Mouse (Mus musculus) hindbrain, embryonic 14.5 days (tissue): ENCODE measurements at regions not wholly inside any gene's neighbourhood (a gene's known extent, or its start where the extent isn't known, plus 50 kb on each side); places are given as distances from the start of the nearest gene placed in this dataset.

Source experiments
- ATAC-seq: fragments of 200-750 bp; cut with Nextera tagmentation; 2 replicates; pipeline ENCODE4 v1.8.0; 2017; ENCODE audit warnings: moderate number of reproducible peaks, mild to moderate bottlenecking, moderate TSS enrichment, moderate library complexity; ENCODE audit not compliant: low FRiP score
- DNase-seq: peaks from one replicate; pipeline ENCODE4 v3.0.0-alpha.2; 2015; ENCODE audit warnings: low spot score
- H3K27ac ChIP-seq: fragments of 300-500 bp; sonication (generic); 2 replicates; pipeline ENCODE4 v1.5.1; 2014; ENCODE audit warnings: mild to moderate bottlenecking, moderate library complexity
- H3K27me3 ChIP-seq: fragments of 300-500 bp; sonication (generic); 2 replicates; pipeline ENCODE4 v1.6.1; 2014; ENCODE audit warnings: mild to moderate bottlenecking, low read length, mixed read lengths; ENCODE audit not compliant: control insufficient read depth, insufficient read depth
- H3K36me3 ChIP-seq: fragments of 300-500 bp; sonication (generic); replicated peaks from 2 replicates; pipeline ENCODE4 v1.6.1; 2014; ENCODE audit not compliant: control insufficient read depth, insufficient read depth
- H3K4me1 ChIP-seq: fragments of 300-500 bp; sonication (generic); replicated peaks from 2 replicates; pipeline ENCODE4 v1.6.1; 2014; ENCODE audit warnings: antibody characterized with exemption, low read length, mixed read lengths; ENCODE audit not compliant: control insufficient read depth, insufficient read depth
- H3K4me2 ChIP-seq: fragments of 300-500 bp; sonication (generic); replicated peaks from 2 replicates; pipeline ENCODE4 v1.6.1; 2014; ENCODE audit warnings: mild to moderate bottlenecking, moderate library complexity
- H3K4me3 ChIP-seq: fragments of 300-500 bp; sonication (generic); replicated peaks from 2 replicates; pipeline ENCODE4 v1.5.1; 2014; ENCODE audit warnings: mild to moderate bottlenecking, low read length
- H3K9ac ChIP-seq: fragments of 300-500 bp; sonication (generic); 2 replicates; pipeline ENCODE4 v1.6.1; 2014
- H3K9me3 ChIP-seq: fragments of 300-500 bp; sonication (generic); 2 replicates; pipeline ENCODE4 v1.6.1; 2016; ENCODE audit warnings: low read length; ENCODE audit not compliant: control insufficient read depth
- WGBS: fragments of 180-500 bp; shearing (Covaris S2); extraction: QIAGEN DNeasy Blood & Tissue Kit; methylation state at CpG from one replicate; pipeline ENCODE4 v1.1.7; 2014; 5-methylcytosine and 5-hydroxymethylcytosine counted together

DNA sequence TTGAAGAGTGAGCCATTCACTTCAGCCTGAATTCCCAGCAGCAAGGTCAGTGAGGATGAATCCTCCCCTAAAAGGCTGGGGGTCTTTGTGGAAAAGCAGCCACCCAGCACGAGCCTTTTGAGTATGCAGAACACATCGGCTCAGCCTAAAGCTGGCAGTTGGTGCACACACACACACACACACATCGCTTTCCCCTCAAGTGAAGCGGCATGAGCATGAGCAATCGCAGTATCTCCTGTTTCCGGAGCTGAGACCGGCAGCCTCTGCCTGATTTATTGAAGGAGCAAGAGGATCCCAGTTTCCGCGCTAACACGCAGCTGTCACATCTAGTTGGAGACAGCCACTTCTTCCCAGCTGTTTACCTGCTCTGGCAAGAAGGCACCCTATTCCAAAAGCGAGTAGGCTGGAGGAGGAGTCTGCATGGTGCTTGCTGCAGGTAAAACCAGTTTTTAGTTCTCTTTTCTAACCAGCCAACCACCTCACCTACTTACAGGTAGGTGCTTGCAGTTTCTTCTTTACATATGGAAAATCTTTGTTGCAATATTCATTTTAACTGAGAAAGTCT, 962.9 kb downstream of the Fam181b start:
- H3K9ac ChIP-seq = peak overlapping the region; percentile 54
- 4% methylated on average over 11 of the region's 11 CpGs for WGBS
- H3K4me2 ChIP-seq = peak overlapping the region; percentile 52
- ATAC-seq = peak; percentile 88
- H3K27me3 ChIP-seq = 0 out of 2 replicates have a peak, but pooled peaks cover 3% of the 10 kb centered on the region
- peak overlapping the region; percentile 24 for H3K4me3 ChIP-seq
- no peak overlapping the region; the same call in 1 of the 2 replicates for H3K27ac ChIP-seq
- no peaks in the 10 kb centered on the region for H3K36me3 ChIP-seq
- H3K4me1 ChIP-seq = no peaks in the 10 kb centered on the region; the same call in 1 of the 2 replicates
- peak; percentile 65 for DNase-seq
- no peaks in the 10 kb centered on the region for H3K9me3 ChIP-seq

DNA sequence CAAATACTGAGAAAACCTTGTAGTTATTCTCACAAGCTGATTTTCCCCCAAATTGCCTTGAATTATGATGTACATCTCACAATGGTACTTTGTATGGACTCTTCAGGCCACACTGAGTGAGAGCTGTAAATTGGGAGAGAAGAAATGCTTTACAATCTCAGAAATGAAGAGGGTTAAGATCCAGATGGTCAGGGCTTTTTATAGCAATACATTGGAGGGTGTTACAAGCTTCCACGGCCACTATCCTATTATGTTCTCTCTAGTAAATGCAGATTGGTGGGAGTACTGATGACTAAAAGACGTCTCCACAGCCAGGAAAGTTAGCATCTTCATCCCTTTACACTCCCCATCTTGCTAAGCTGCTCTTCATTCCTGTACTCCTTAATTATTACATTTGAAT, 965.8 kb downstream of the Fam181b start:
- no peaks in the 10 kb centered on the region; the same call in 1 of the 2 replicates for H3K4me1 ChIP-seq
- WGBS = 46% methylated on average over 2 of the region's 2 CpGs
- H3K36me3 ChIP-seq = no peaks in the 10 kb centered on the region
- no peak for ATAC-seq
- 0 out of 2 replicates have a peak, but pooled peaks cover 3% of the 10 kb centered on the region for H3K27me3 ChIP-seq
- no peak for DNase-seq
- 0 out of 2 replicates have a peak overlapping the region, but pooled peaks have one; percentile 0 for H3K4me2 ChIP-seq
- no peak overlapping the region for H3K4me3 ChIP-seq
- no peak overlapping the region for H3K27ac ChIP-seq
- H3K9me3 ChIP-seq = no peaks in the 10 kb centered on the region
- H3K9ac ChIP-seq = no peak overlapping the region

DNA sequence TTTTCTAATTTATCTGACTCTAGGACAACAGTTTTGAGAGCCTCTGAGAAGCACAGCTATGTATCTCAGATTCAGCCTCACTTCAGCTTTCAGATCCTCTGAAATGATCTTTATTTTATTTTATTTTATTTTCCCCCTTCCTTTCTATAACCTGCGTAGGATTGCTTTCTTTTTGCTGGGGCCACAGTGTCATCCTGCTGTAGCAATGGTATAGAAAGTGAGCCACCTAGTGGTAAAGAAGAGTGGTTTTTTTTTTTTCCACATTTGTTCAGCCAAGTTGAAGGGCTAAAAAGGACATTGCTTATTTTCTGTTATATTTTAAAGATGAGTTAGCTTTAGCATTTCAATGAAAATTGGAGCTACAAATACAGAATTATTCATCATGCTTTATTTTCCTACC, 966.4 kb downstream of the Fam181b start:
- Histone ChIP-seq H3K4me2 (0 out of 2 replicates have a peak overlapping the region, but pooled peaks have one; percentile 0), H3K9me3 (no peaks in the 10 kb centered on the region), H3K9ac (no peak overlapping the region), H3K36me3 (no peaks in the 10 kb centered on the region), H3K27me3 (0 out of 2 replicates have a peak, but pooled peaks cover under 1% of the 10 kb centered on the region), H3K4me1 (no peaks in the 10 kb centered on the region; the same call in 1 of the 2 replicates), H3K27ac (no peak overlapping the region), H3K4me3 (no peak overlapping the region)
- peak; percentile 70 for DNase-seq
- ATAC-seq = no peak
- WGBS = 7% methylated on average over 1 of the region's 1 CpGs

DNA sequence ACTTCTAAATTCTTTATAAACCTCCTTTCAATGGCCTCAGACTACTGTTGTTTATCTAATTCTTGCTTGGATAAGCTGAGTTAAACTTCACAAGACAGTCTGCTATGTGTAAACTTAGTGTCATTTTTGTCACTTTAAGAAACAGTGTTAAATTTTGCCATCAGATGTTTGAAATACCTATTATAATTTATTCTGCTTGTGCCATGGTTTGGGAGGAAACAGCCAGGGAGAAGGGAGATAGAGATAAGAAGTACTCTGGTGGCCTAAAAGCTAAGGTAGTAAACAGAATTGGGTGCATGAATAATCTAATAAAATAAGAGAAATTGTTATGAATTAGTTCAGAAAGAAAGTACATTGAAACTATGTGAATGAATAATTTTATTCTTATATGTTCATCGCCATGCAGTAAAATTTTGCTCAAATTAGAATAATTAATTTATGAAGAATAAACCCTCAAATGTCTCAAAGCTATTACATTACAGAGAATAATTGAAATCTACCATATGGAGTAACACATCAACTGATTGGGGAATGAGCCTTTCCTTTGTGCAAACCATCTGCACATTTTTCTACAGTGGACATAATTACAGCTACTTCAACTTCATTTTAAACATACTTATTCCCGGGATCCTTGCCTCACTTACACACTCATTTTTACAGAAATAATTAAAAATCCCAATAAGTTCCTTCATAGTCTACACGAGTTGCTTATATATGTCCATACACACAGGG, 982.3 kb downstream of the Fam181b start:
- no peak overlapping the region for H3K27ac ChIP-seq
- H3K9ac ChIP-seq = no peak overlapping the region
- DNase-seq (no peak), ATAC-seq (no peak)
- no peak overlapping the region for H3K4me3 ChIP-seq
- no peaks in the 10 kb centered on the region for H3K9me3 ChIP-seq
- no peaks in the 10 kb centered on the region for H3K36me3 ChIP-seq
- H3K27me3 ChIP-seq = no peaks in the 10 kb centered on the region
- H3K4me1 ChIP-seq = no peaks in the 10 kb centered on the region
- 77% methylated on average over 3 of the region's 3 CpGs for WGBS
- H3K4me2 ChIP-seq = no peak overlapping the region
